Mouse (Mus musculus) cerebellum, adult 2 months (tissue): Measurements from ENCODE around the gene Eno4. TPM values are rescaled to one million over a fixed set of nuclear protein-coding genes. Genes with fewer than 3 reads are reported as not detected.
"Not testable (repeated sequence)": the region's sequence is repeated elsewhere in the genome, so short reads cannot be mapped to it uniquely, and the experiment has no call there.

Experiments
- DNase-seq, 2 experiments: peaks; one replicate each; pipeline ENCODE4 v3.0.0; 2021
- H3K27ac ChIP-seq: fragments of 200-500 bp; 2 replicates; pipeline ENCODE4 v1.5.1; 2012; ENCODE audit warnings: low read length, control low read depth, inconsistent platforms; ENCODE audit not compliant: insufficient read depth
- H3K27me3 ChIP-seq: fragments of 200-500 bp; 2 replicates; pipeline ENCODE4 v1.6.1; 2012; ENCODE audit warnings: inconsistent platforms, mild to moderate bottlenecking, low read length, moderate library complexity; ENCODE audit not compliant: control insufficient read depth, insufficient read depth
- H3K4me1 ChIP-seq: fragments of 200-500 bp; 2 replicates; pipeline ENCODE4 v1.6.1; 2011; ENCODE audit warnings: low read length; ENCODE audit not compliant: control insufficient read depth, insufficient read depth
- H3K4me3 ChIP-seq: fragments of 200-500 bp; replicated peaks from 2 replicates; pipeline ENCODE3; 2011; ENCODE audit warnings: mild to moderate bottlenecking, low read depth, low read length, control low read depth; ENCODE audit not compliant: insufficient read depth
- CTCF ChIP-seq: fragments of 200-500 bp; IDR thresholded peaks from 2 replicates; pipeline ENCODE4 v1.5.1; 2011; ENCODE audit warnings: low read depth, mild to moderate bottlenecking, control low read depth, low read length, moderate library complexity, borderline replicate concordance; ENCODE audit not compliant: insufficient read depth
- POLR2A ChIP-seq: fragments of 200-500 bp; IDR thresholded peaks from 2 replicates; pipeline ENCODE4 v1.6.1; 2011; ENCODE audit warnings: low read length, control low read depth, borderline replicate concordance; ENCODE audit not compliant: insufficient read depth
- WGBS: fragments of 180-500 bp; shearing (Covaris S2); methylation state at CpG from one replicate; pipeline ENCODE4 v1.1.7; 2018; 5-methylcytosine and 5-hydroxymethylcytosine counted together
- polyA plus RNA-seq: library from polyadenylated mRNA; depleted of rRNA; stranded (reverse); fragments of >200 nt; gene quantifications from 2 replicates; pipeline ENCODE4 v1.2.3, GENCODE M21; 2012; rRNA removed

Gene Eno4
- 1.9 and 2.1 TPM in 2 replicates for polyA plus RNA-seq

DNA sequence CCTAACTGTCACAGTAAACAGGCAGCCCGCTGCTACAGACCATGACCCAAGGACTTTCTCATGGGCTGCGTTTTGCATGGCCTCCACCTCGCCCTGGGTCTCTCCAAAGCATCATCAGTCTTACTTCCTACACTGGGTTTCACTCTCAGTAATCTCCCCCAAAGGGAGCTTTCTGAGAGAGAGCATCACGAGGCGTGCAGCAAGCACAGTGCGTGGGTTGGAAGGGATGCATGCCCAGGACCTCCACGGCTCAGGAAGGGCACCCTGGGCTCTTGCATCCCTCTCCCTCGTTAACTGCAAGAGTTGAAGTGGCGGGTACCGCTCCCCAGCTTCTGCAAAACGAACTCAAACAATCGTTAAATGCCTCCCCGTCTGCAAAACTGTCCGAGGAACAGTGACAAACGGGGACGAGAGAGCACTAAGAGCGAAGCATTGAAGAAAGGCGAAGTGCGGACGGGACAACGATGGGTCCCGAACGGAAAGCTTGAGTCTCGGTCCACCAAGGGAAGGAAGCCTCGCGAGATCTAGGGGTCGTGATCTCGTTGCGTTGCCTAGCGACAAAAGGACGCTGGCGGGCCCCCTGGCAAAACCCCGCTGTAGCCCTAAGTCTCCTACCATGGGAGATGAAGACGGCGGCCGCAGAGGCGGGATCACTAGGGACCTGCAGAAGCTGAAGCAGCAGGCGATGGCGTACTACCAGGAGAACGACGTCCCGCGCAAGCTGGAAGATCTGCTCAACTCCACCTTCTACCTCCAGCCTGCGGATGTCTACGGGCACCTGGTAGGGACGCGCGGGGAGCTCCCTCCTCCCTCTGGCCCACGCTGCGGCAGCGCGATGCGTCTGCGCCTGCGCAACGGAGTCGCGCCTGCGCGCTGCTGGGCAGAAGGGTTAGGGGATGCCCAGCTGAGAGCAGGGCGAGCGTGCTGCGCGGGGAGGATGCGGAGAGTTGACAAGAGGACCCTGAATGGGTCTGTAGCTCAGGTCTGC, at the start of gene Eno4, which contains the start of gene Hspa12a:
Eno4 (plus strand) TSS at position 585 of the 988 bp plus-strand sequence.
Hspa12a (minus strand) TSS at position 814 of the 988 bp plus-strand sequence.
- Histone ChIP-seq H3K27ac (peak within 1 kb of the TSS; percentile 46), H3K27me3 (no peaks in the 10 kb centered on the region), H3K4me3 (peak within 1 kb of the TSS; percentile 86), H3K4me1 (peaks cover 4% of the 10 kb centered on the region; the same call in 1 of the 2 replicates)
- WGBS, result under 1% methylated on average over 65 of the region's 65 CpGs
- TF ChIP-seq POLR2A, result peak; percentile 100
- TF ChIP-seq CTCF, result no peak
- peak; percentile 96 to 98 for DNase-seq

DNA sequence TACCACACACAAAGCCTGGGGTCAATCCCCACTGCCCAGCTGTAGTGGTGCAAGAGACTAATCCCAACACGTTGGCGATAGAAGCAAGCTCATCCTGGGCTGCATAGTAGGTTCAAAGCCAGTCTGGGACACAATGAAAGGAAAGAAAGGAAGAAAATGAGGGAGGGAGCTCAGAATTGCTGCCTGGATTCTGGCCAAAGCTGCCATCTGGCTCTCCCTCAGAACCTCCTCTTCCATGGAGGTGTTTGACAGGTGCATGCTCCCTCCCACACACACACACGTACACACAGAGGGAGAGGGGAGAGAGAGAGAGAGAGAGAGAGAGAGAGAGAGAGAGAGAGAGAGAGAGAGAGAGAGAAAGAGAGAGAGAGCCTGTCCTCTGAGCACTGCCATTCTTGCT, 47.0 kb upstream of the Eno4 start:
- DNase-seq, result peak; percentile 82 to 86
- TF ChIP-seq CTCF (no peak), POLR2A (no peak)
- Histone ChIP-seq H3K4me3 (no peak overlapping the region), H3K4me1 (peaks cover 15% of the 10 kb centered on the region; the same call in 1 of the 2 replicates), H3K27ac (no peak overlapping the region), H3K27me3 (no peaks in the 10 kb centered on the region)
- 22% methylated on average over 3 of the region's 3 CpGs for WGBS

DNA sequence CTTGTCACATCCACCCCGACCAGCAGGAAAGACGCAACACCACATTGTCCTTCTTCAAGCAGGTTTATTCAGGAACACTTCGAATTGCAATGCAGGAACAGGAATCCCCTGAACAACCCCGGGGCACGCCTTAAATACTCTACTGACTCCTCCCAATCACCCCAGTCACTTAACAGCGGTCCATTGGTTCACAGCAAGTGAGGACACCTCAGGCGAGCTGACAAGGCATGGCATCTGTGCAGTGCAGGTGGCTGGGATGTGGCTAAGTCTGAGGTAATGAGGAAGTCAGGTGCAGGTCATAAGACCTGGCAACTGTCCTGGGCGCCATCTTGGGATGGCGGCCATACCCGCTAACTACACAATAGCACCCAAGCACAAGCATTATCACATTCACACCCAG, 42.8 kb upstream of the Eno4 start:
- H3K27me3 ChIP-seq, H3K4me3 ChIP-seq, H3K27ac ChIP-seq, DNase-seq: not testable (repeated sequence)
- peaks cover 19% of the 10 kb centered on the region; the same call in 1 of the 2 replicates for H3K4me1 ChIP-seq
- 88% methylated on average over 10 of the region's 10 CpGs for WGBS

DNA sequence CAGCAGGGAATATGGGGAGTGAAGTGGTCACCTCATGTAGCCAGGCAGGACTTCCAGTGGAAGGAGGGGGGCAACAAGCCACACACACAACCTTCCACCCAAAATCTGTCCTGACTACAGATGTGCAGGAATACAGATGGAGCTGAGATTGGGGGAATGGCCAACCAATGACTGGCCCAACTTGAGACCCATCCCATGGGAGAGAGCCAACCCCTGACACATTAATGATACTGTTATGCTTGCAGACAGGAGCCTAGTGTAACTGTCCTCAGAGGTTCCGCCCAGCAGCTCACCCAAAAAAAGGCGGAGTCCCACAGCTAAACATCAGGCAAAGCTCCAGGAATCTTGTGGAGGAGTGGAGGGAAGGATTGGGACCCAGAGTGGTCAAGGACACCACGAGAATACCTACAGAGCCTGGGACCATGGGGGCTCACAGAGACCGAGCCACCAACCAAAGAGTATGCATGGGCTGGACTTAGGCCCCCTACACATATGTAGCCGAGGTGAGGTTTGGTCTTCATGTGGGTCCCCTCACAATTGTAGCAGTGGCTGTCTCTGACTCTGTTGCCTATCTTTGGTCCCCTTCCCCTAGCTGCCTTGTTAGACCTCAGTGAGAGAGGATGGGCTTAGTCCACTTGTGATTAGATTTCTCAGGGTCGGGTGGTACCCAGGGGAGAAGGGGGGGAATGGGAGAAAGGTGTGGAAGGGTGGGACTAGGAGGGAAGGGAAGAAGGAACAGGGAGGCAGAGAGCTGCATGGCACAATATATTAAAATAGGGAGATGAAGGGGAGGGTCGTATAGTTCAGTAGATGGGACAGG, 39.9 kb upstream of the Eno4 start:
- WGBS, result 71% methylated on average over 7 of the region's 7 CpGs
- H3K4me1 ChIP-seq, result 0 out of 2 replicates have a peak, but pooled peaks cover 4% of the 10 kb centered on the region
- TF ChIP-seq POLR2A, result no peak
- no peak for TF ChIP-seq CTCF
- peak overlapping the region; percentile 57 for H3K4me3 ChIP-seq
- DNase-seq, result no peak
- no peak overlapping the region for H3K27ac ChIP-seq
- H3K27me3 ChIP-seq, result no peaks in the 10 kb centered on the region; the same call in 1 of the 2 replicates

DNA sequence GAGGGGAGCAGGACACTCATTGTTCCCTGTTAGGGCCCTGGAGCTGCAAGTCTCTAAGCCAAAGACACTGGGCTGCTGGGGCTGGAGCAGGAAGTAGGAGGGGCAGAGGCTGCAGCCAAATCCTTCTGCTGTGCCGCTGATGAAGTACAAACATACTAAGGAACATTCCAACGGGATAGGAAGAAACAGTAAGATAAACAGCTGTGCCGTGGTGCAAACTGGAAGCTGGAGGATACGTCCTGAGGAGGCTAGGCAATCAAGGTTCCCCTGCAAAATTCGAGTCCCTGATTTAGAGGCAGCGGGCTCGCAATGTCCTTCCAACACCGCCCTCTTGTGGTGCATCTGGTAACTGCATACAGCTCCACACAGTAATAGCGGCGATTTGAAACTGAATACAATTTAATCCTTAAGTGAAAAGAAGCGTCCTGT, 39.3 kb upstream of the Eno4 start:
- Histone ChIP-seq H3K4me3 (peak overlapping the region; percentile 57), H3K4me1 (0 out of 2 replicates have a peak, but pooled peaks cover 4% of the 10 kb centered on the region), H3K27ac (no peak overlapping the region), H3K27me3 (no peaks in the 10 kb centered on the region; the same call in 1 of the 2 replicates)
- DNase-seq, result peak; percentile 74 to 90
- WGBS, result 2% methylated on average over 11 of the region's 11 CpGs
- TF ChIP-seq POLR2A (no peak), CTCF (peak; percentile 98)

DNA sequence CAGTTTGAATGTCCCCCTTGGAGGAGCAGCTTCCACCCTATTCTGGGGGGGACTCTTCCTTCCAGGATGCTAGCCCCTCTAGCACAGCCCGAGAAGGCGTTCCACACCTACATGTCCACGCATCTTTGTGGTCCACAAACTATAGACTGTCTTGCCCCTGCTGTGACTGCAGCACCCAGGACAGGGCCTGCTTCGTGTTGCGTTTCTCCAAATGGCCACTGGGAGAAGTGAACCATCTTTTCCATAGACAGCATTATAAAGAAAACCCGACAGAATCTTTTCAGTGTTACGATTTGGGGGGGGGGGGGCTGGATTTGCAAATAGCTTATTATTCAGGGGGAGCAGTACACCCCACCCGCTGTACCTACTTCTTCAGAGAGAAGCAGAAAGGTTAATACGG, 36.5 kb upstream of the Eno4 start:
- no peaks in the 10 kb centered on the region; the same call in 1 of the 2 replicates for H3K27me3 ChIP-seq
- no peak for TF ChIP-seq CTCF
- TF ChIP-seq POLR2A, result no peak
- DNase-seq, result no peak
- H3K27ac ChIP-seq, result no peak overlapping the region
- 69% methylated on average over 9 of the region's 9 CpGs for WGBS
- H3K4me3 ChIP-seq, result no peak overlapping the region
- H3K4me1 ChIP-seq, result 0 out of 2 replicates have a peak, but pooled peaks cover 4% of the 10 kb centered on the region

DNA sequence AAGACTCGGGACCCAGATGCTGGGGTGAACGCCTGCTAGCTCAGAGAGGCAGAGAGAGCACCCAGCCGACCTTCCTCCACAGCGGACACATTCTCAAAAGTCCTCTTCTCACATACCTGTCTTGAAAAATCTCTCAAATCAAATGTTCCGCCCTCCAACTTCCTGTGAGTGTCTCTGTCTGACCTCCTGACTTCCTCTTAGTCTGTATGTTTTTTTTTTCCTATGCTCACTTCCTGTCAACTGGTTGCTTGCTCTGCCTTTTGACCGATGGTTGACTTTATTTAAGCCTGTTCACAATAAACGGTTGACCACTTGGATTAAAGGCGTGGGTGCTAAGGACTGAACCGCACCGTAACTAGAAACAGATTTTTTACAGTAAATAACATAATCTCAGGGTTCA, 35.2 kb upstream of the Eno4 start:
- 0 out of 2 replicates have a peak, but pooled peaks cover 4% of the 10 kb centered on the region for H3K4me1 ChIP-seq
- TF ChIP-seq CTCF (no peak), POLR2A (no peak)
- DNase-seq, result no peak
- H3K27ac ChIP-seq, result no peak overlapping the region
- 91% methylated on average over 10 of the region's 10 CpGs for WGBS
- no peak overlapping the region for H3K4me3 ChIP-seq
- H3K27me3 ChIP-seq, result no peaks in the 10 kb centered on the region; the same call in 1 of the 2 replicates
